Mouse (Mus musculus) midbrain, embryonic 15.5 days (tissue): Measurements from ENCODE around the gene Cab39l. TPM values are rescaled to one million over a fixed set of nuclear protein-coding genes. Genes with fewer than 3 reads are reported as not detected.
"Not testable (repeated sequence)": the region's sequence is repeated elsewhere in the genome, so short reads cannot be mapped to it uniquely, and the experiment has no call there.

Source experiments
- ATAC-seq: fragments of 200-750 bp; cut with Nextera tagmentation; replicated peaks from 2 replicates; pipeline ENCODE4 v1.8.0; 2017; ENCODE audit warnings: moderate TSS enrichment
- H3K27ac ChIP-seq: fragments of 300-500 bp; sonication (generic); 2 replicates; pipeline ENCODE4 v1.5.1; 2015; ENCODE audit warnings: mild to moderate bottlenecking, inconsistent platforms
- H3K27me3 ChIP-seq: fragments of 300-500 bp; sonication (generic); replicated peaks from 2 replicates; pipeline ENCODE4 v1.6.1; 2015; ENCODE audit warnings: inconsistent platforms
- H3K36me3 ChIP-seq: fragments of 300-500 bp; sonication (generic); replicated peaks from 2 replicates; pipeline ENCODE4 v1.6.1; 2015; ENCODE audit warnings: inconsistent platforms
- H3K4me1 ChIP-seq: fragments of 300-500 bp; sonication (generic); 2 replicates; pipeline ENCODE4 v1.6.1; 2015; ENCODE audit warnings: inconsistent platforms
- H3K4me2 ChIP-seq: fragments of 300-500 bp; sonication (generic); 2 replicates; pipeline ENCODE4 v1.6.1; 2015; ENCODE audit warnings: inconsistent platforms, mild to moderate bottlenecking, moderate library complexity
- H3K4me3 ChIP-seq: fragments of 300-500 bp; sonication (generic); 2 replicates; pipeline ENCODE4 v1.5.1; 2015; ENCODE audit warnings: mild to moderate bottlenecking, inconsistent platforms
- H3K9ac ChIP-seq: fragments of 300-500 bp; sonication (generic); 2 replicates; pipeline ENCODE4 v1.6.1; 2015; ENCODE audit warnings: mild to moderate bottlenecking, inconsistent platforms
- H3K9me3 ChIP-seq: fragments of 300-500 bp; sonication (generic); 2 replicates; pipeline ENCODE4 v1.6.1; 2016; ENCODE audit warnings: inconsistent platforms
- WGBS: fragments of 180-500 bp; shearing (Covaris S2); methylation state at CpG from one replicate; pipeline ENCODE4 v1.1.7; 2015; ENCODE audit warnings: mixed read lengths; 5-methylcytosine and 5-hydroxymethylcytosine counted together
- polyA plus RNA-seq: library from polyadenylated mRNA; unstranded; fragments of >200 nt; fragmentation: Nextera tagmentation; extraction: Ambion mirVana; gene quantifications from 2 replicates; pipeline ENCODE4 v1.2.1, GENCODE M21; 2015

Gene Cab39l
- polyA plus RNA-seq, 1 experiment from 2014 or later: 19.0 TPM

DNA sequence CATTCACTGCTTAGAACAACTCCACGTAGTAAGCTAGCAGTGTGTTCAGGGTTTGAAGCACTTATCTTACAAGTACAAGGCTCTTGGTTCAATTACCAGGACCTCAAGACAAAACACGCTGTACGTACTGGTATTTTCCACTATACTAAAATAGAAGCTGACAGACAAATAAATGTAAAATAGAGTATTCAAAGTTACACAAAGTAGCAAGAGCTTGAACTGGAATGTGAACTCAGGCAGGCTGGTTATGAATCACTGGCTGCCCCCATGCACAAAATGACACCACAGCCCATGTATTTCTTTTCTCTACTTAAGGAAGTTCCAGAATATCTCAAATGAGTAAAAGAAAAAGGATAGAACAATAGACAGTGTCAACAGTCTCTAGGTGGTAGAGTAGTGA is 154.2 kb downstream of the Cab39l start:
- H3K27me3 ChIP-seq: no peaks in the 10 kb centered on the region
- H3K9ac ChIP-seq: no peak overlapping the region
- H3K27ac ChIP-seq: no peak overlapping the region
- ATAC-seq: no peak
- H3K9me3 ChIP-seq: no peaks in the 10 kb centered on the region
- 90% methylated on average over 3 of the region's 3 CpGs for WGBS
- peaks cover 18% of the 10 kb centered on the region for H3K4me1 ChIP-seq
- H3K4me3 ChIP-seq: no peak overlapping the region
- H3K36me3 ChIP-seq: 0 out of 2 replicates have a peak, but pooled peaks cover 7% of the 10 kb centered on the region
- H3K4me2 ChIP-seq: no peak overlapping the region

DNA sequence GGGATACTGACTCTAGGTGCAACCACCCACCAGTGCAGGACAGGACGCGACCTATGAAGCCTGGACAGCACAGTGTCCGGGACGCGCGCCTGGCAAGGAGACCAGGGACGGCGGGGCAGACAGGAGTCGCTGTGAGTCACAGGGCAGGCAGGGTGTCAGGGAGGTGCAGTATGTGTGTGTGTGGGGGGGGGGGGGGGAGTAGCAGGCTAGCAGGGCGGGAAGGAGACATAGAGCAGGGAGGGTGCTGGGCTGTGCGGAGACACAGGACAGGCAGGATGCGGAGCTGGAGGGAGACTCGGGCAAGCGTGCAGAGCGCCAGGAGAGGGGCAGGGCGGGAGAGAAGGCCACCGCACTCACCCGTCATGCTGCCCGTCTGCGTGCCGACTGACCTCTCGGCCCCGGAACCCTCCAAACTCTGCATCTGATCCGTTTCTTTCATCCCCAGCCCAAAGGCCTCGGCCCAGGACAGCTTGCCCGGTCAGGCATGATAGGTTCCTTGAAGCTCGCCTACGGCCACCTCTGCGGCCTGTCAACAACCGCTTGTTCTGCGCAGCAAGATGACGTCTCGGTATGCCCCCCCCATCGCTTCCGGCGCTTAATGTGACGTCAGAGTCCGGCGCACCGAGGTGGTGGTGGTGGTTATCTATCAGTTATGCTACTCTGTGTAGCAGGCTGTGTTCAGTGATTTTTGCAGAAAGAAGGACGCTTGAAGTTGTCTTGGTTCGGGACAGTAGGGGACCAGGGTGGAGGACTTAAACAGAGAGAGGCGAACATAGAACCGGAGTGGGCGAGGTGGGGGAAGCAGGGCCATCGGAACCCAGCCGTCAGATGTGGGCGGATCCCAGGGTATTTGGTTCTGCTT is 156.9 kb downstream of the Cab39l start, which contains the start of gene Cdadc1:
TSS of gene Cdadc1 (minus strand) at position 562 of the 862 bp plus-strand sequence.
- ATAC-seq: peak; percentile 95
- Histone ChIP-seq H3K9me3 (no peaks in the 10 kb centered on the region), H3K4me2 (peak within 1 kb of the TSS; percentile 91), H3K4me3 (peak within 1 kb of the TSS; percentile 89), H3K27ac (peak within 1 kb of the TSS; percentile 84), H3K9ac (peak within 1 kb of the TSS; percentile 92), H3K36me3 (0 out of 2 replicates have a peak, but pooled peaks cover 3% of the 10 kb centered on the region), H3K4me1 (peaks cover 18% of the 10 kb centered on the region), H3K27me3 (no peaks in the 10 kb centered on the region)
- under 1% methylated on average over 47 of the region's 48 CpGs for WGBS

DNA sequence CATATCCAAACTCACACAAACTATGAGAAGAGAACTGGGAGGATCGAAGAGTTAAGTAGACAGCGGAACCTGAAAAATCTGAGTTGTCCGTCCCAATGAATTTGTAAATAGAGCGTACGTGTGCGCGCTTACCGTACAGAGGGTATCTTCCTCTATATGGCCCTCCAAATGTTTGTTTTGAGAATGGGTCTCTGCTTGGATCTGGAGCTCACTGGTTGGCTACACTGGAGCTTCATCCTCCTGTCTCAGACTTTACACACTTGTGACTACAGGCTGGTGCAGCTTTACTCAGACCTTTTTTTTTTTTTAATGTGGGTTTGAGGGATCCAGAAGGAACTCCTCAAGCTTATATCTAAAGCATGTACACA is 157.5 kb downstream of the Cab39l start:
- peak overlapping the region; percentile 91 for H3K4me2 ChIP-seq
- peaks cover 18% of the 10 kb centered on the region for H3K4me1 ChIP-seq
- 3% methylated on average over 8 of the region's 8 CpGs for WGBS
- peak overlapping the region; percentile 92 for H3K9ac ChIP-seq
- peak overlapping the region; percentile 89 for H3K4me3 ChIP-seq
- 0 out of 2 replicates have a peak, but pooled peaks cover 3% of the 10 kb centered on the region for H3K36me3 ChIP-seq
- H3K27ac ChIP-seq: peak overlapping the region; percentile 84
- H3K27me3 ChIP-seq: no peaks in the 10 kb centered on the region
- H3K9me3 ChIP-seq: no peaks in the 10 kb centered on the region
- peak; percentile 75 for ATAC-seq

DNA sequence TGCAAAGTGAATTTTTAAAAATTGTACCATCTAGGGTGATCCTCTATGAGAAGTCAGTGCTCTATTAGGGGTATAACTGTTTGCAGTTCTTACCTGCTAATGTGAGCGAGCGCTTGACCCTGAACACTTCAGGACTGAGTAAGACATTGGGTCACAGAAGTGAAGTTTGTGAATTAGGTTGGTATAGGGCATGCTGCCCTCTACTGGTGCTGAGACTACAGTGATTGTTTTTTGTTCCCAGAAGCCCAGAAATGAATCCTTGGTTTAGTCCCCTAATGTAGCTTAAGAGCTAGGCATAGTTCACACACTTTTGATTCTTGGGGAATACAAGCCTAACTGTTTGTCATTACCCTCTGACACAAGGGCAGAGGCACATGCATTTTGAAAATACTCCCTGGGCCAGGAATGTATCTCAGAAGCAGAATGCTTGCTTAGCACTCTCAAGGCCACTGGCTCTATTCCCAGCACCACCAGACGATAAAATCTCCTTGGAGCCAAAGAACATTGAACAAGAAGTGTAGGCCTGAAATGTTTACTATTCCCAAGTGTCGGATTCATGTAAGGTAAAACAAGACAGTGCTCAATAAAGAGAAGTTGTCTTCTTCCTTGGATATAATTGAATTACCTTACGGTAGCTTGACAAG is 163.4 kb downstream of the Cab39l start:
- H3K4me1 ChIP-seq: no peaks in the 10 kb centered on the region
- H3K27ac ChIP-seq: no peak overlapping the region
- H3K4me2 ChIP-seq: no peak overlapping the region
- no peak for ATAC-seq
- no peaks in the 10 kb centered on the region for H3K9me3 ChIP-seq
- WGBS: 73% methylated on average over 5 of the region's 5 CpGs
- H3K9ac ChIP-seq: no peak overlapping the region
- no peaks in the 10 kb centered on the region for H3K27me3 ChIP-seq
- no peaks in the 10 kb centered on the region for H3K36me3 ChIP-seq
- H3K4me3 ChIP-seq: no peak overlapping the region

DNA sequence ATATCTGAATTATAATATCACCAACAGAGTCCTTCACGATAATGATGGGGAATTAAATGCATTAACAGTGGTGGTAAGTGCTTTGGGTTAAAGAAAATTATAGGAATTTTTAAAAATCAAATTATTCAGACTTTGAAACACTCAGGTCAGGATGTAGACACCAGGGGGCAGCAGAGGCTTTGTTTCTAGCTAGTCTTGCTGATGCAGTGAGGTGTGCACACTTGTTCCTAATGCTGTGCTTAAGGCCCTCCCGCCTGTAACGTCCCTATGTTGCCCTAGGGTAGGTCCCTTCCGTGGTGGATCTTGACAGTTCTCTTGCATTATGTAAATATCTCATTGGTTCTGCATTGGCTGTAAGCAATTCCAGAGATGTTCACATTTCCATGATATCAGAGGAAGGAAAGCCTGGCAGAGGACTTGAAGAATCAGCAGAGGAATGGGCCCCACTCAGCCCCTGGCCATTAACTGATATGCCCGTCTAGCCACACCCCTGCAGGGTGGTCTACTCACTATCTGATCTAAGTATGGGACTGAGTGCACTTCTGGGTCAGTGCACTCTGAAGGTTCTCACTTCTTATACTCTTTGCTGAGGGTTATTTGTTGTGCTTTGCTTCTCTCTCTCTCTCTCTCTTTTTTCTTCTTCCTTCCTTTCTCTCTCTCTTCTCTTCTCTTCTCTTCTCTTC is 165.0 kb downstream of the Cab39l start:
- no peak overlapping the region for H3K4me2 ChIP-seq
- 21% methylated on average over 5 of the region's 5 CpGs for WGBS
- H3K4me3 ChIP-seq: no peak overlapping the region
- no peaks in the 10 kb centered on the region for H3K36me3 ChIP-seq
- ATAC-seq: 0 out of 2 replicates have a peak, but pooled peaks have one; percentile 72
- no peaks in the 10 kb centered on the region for H3K4me1 ChIP-seq
- no peak overlapping the region for H3K27ac ChIP-seq
- no peaks in the 10 kb centered on the region for H3K27me3 ChIP-seq
- no peak overlapping the region for H3K9ac ChIP-seq
- no peaks in the 10 kb centered on the region for H3K9me3 ChIP-seq

DNA sequence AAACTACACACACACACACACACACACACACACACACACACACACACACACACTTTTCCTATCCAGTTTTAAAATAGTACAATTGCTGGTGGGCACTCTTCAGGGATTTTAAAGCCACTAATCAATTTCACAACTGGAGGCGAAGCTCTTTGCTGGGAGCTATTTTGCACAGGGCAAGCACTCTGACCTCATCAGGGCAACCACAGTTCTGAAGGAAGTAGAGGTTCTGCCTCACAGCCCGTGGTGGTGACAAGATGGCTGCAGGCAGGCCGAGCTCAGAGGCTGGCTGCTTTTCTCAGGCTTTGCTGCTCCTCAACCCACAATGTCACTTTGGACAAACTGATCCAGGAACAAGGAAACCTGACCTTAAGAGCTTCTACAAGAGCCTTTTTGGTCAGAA is 166.2 kb downstream of the Cab39l start:
- Histone ChIP-seq H3K4me2 (no peak overlapping the region), H3K27ac (no peak overlapping the region), H3K9me3 (no peaks in the 10 kb centered on the region), H3K27me3 (no peaks in the 10 kb centered on the region), H3K4me1 (no peaks in the 10 kb centered on the region), H3K4me3 (no peak overlapping the region), H3K36me3 (no peaks in the 10 kb centered on the region), H3K9ac (no peak overlapping the region)
- no peak for ATAC-seq
- WGBS: 63% methylated on average over 3 of the region's 3 CpGs

DNA sequence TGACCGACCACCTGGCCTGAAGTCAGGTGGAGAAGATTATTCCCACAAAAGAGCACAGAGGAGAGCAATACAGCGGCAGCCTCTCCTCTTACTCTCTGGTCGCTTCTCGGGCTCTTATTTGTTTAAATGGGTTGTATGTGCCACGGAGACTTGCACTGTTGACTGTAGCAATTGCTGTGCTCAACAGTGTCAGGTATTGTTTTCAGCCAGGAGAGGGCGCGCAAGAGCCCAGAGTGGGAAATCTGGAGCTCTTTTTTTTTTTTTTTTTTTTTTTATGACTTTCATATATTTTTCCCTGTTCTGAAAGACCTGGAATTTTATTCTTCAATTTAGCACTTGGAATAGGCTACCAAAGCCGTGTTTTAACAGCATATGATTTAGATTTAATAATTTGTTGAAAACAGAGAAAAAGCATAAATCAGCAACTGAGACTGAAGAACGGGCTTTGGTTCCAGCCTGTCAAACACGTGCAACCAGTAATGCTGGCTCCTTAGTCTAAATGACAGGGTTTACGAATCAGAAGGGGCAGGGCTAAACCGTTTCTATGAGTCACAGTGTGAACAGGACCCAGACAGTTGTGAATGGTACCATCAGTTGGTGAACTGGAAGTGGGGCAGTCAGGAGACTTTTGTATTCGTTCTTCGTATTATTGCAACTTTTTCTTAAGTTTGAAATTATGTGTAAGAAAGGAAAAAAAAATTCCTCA is 172.3 kb downstream of the Cab39l start:
- ATAC-seq: no peak
- 53% methylated on average over 14 of the region's 14 CpGs for WGBS

DNA sequence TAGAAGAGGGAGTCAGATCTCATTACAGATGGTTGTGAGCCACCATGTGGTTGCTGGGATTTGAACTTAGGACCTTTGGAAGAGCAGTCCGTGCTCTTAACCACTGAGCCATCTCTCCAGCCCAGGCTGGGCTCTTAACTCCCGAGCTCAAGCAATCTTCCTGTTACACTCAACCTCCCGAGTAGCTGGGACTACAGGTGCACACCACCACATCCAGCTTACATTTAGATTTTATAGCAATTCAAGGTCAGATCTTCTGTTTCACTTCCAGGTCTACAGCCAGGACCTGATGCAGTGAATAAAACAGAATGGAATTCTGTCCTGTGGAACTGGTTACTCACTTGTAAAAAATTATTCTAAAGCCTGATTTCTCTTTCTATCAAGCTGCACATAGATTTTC is 173.4 kb downstream of the Cab39l start:
- not testable (repeated sequence) for H3K4me1 ChIP-seq, H3K4me3 ChIP-seq, H3K36me3 ChIP-seq, H3K4me2 ChIP-seq, H3K27ac ChIP-seq, H3K27me3 ChIP-seq, H3K9me3 ChIP-seq, H3K9ac ChIP-seq, ATAC-seq
- 84% methylated on average over 3 of the region's 3 CpGs for WGBS

More for the DNA sequence above, 172.3 kb downstream of the Cab39l start:
- no peak overlapping the region for H3K4me2 ChIP-seq
- no peaks in the 10 kb centered on the region for H3K4me1 ChIP-seq
- no peak overlapping the region for H3K9ac ChIP-seq
- no peak overlapping the region for H3K4me3 ChIP-seq
- no peak overlapping the region for H3K27ac ChIP-seq
- H3K36me3 ChIP-seq: no peaks in the 10 kb centered on the region
- no peaks in the 10 kb centered on the region for H3K9me3 ChIP-seq
- no peaks in the 10 kb centered on the region for H3K27me3 ChIP-seq

DNA sequence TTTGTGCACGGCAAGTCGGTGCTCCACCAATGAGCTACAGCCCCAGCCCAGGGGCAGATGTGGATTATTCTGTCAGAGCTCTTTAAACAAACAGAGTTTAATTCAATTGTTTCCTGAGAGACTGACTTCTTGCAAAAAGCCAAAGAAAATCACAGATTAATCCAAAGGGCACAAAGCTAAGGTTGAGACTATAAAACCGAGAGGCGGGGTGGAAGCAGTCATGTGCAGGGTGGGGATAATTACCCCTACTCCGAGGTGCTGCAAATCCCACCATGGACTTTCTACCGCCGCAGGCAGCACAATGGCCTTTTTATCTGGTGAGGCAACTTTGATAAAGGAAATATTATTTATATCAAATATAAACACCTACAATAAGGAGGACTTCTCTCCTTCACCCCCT is 176.0 kb downstream of the Cab39l start:
- Histone ChIP-seq H3K4me2 (no peak overlapping the region), H3K27me3 (no peaks in the 10 kb centered on the region), H3K27ac (no peak overlapping the region), H3K4me3 (no peak overlapping the region), H3K9me3 (no peaks in the 10 kb centered on the region), H3K4me1 (no peaks in the 10 kb centered on the region), H3K9ac (no peak overlapping the region), H3K36me3 (no peaks in the 10 kb centered on the region)
- ATAC-seq: no peak
- WGBS: 39% methylated on average over 7 of the region's 7 CpGs

DNA sequence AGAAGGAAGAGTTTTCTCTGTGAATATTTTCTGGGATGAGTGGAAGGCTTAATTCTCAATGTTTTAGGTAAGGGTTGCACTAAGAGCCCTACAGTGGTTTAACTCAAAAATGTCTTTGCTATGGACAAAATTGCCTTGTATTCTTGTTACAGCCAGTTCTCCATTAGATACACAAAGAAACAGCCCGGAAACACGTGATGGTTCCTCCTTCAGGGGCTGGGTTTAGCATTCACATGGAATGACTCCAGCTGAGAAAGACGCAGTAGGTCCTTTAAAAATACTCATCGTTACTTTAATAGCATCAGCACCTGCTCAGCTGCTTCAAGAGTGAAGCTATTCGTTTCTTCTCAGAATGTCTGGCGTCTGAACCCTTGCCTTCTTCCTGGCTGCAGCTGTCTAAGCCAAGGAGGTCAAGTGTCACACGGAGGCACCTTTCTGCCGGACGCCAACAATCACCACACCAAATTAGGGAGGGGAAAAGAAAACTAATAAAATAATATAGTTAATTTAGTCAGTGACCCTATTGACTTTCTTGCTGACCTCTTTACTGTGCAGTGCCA is 183.6 kb downstream of the Cab39l start:
- Histone ChIP-seq H3K27me3 (0 out of 2 replicates have a peak, but pooled peaks cover 7% of the 10 kb centered on the region), H3K4me1 (peaks cover 31% of the 10 kb centered on the region), H3K4me2 (peak overlapping the region; percentile 79; the same call in 1 of the 2 replicates), H3K27ac (no peak overlapping the region), H3K36me3 (no peaks in the 10 kb centered on the region), H3K4me3 (no peak overlapping the region), H3K9me3 (no peaks in the 10 kb centered on the region), H3K9ac (no peak overlapping the region)
- no peak for ATAC-seq
- 42% methylated on average over 9 of the region's 9 CpGs for WGBS

DNA sequence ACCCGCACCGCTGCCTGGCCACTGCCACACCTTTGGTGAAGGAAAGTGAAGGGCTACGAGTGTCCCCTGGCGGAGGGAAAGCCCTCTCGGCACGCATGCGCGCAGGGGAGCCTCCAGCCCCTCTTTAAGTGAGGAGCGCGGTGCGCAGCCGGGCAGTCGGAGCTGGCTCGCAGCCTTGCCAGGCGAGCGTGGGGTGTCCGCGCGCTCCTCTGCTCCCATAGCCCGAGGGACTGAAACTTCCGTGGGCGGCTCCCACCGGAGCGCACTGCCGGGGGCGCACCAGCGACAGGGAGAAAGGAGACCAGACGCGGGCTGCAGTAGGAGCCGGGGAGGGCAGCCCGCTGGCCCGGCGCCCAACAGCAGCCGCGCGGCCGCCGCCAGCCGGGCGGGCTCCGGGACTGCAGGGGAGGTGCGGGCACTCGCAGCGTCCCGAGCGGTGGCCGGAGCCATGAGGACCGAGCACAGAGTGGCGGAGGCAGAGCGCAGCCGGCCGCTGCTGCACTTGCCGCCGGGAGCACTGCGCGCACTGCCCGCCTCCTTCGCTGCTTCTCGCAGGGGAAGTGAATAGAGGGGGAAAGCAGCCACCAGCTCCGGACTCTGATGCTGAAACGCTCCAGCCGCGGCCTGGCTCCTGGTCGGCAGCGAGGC is 184.5 kb downstream of the Cab39l start, which contains the start of gene Shisa2:
TSS of gene Shisa2 (plus strand) at position 151 of the 648 bp plus-strand sequence.
- Histone ChIP-seq H3K4me1 (peaks cover 31% of the 10 kb centered on the region), H3K27ac (peak within 1 kb of the TSS; percentile 73), H3K4me2 (peak within 1 kb of the TSS; percentile 79), H3K4me3 (peak within 1 kb of the TSS; percentile 65), H3K9me3 (no peaks in the 10 kb centered on the region), H3K27me3 (0 out of 2 replicates have a peak, but pooled peaks cover 10% of the 10 kb centered on the region), H3K36me3 (no peaks in the 10 kb centered on the region), H3K9ac (peak within 1 kb of the TSS; percentile 44)
- ATAC-seq: peak; percentile 93
- WGBS: under 1% methylated on average over 65 of the region's 65 CpGs
